Mouse (Mus musculus) midbrain, embryonic 13.5 days (tissue): ENCODE data around the gene Agpat1. TPM values are rescaled to one million over a fixed set of nuclear protein-coding genes. Genes with fewer than 3 reads are reported as not detected.

ENCODE experiments used
- ATAC-seq: fragments of 200-750 bp; cut with Nextera tagmentation; 2 replicates; pipeline ENCODE4 v1.8.0; 2017; ENCODE audit warnings: mild to moderate bottlenecking, moderate TSS enrichment, moderate library complexity
- H3K27ac ChIP-seq: fragments of 300-500 bp; sonication (generic); 2 replicates; pipeline ENCODE4 v1.5.1; 2015; ENCODE audit warnings: inconsistent platforms, mild to moderate bottlenecking, moderate library complexity
- H3K27me3 ChIP-seq: fragments of 300-500 bp; sonication (generic); 2 replicates; pipeline ENCODE4 v1.6.1; 2015; ENCODE audit warnings: mild to moderate bottlenecking, inconsistent platforms
- H3K36me3 ChIP-seq: fragments of 300-500 bp; sonication (generic); 2 replicates; pipeline ENCODE4 v1.6.1; 2015; ENCODE audit warnings: mild to moderate bottlenecking, inconsistent platforms
- H3K4me1 ChIP-seq: fragments of 300-500 bp; sonication (generic); replicated peaks from 2 replicates; pipeline ENCODE4 v1.6.1; 2015; ENCODE audit warnings: inconsistent platforms
- H3K4me2 ChIP-seq: fragments of 300-500 bp; sonication (generic); replicated peaks from 2 replicates; pipeline ENCODE4 v1.6.1; 2015; ENCODE audit warnings: moderate library complexity, mild to moderate bottlenecking, inconsistent platforms
- H3K4me3 ChIP-seq: fragments of 300-500 bp; sonication (generic); replicated peaks from 2 replicates; pipeline ENCODE4 v1.5.1; 2015; ENCODE audit warnings: mild to moderate bottlenecking, inconsistent platforms
- H3K9ac ChIP-seq: fragments of 300-500 bp; sonication (generic); replicated peaks from 2 replicates; pipeline ENCODE4 v1.6.1; 2015; ENCODE audit warnings: mild to moderate bottlenecking, inconsistent platforms
- H3K9me3 ChIP-seq: fragments of 300-500 bp; sonication (generic); 2 replicates; pipeline ENCODE4 v1.6.1; 2016; ENCODE audit warnings: mild to moderate bottlenecking, inconsistent platforms
- WGBS: fragments of 180-500 bp; shearing (Covaris S2); methylation state at CpG from one replicate; pipeline ENCODE4 v1.1.7; 2015; 5-methylcytosine and 5-hydroxymethylcytosine counted together
- polyA plus RNA-seq: library from polyadenylated mRNA; unstranded; fragments of >200 nt; fragmentation: Nextera tagmentation; extraction: Ambion mirVana; gene quantifications from 2 replicates; pipeline ENCODE4 v1.2.1, GENCODE M21; 2015

Gene Agpat1
- polyA plus RNA-seq, 1 experiment from 2014 or later, result 100 TPM

DNA sequence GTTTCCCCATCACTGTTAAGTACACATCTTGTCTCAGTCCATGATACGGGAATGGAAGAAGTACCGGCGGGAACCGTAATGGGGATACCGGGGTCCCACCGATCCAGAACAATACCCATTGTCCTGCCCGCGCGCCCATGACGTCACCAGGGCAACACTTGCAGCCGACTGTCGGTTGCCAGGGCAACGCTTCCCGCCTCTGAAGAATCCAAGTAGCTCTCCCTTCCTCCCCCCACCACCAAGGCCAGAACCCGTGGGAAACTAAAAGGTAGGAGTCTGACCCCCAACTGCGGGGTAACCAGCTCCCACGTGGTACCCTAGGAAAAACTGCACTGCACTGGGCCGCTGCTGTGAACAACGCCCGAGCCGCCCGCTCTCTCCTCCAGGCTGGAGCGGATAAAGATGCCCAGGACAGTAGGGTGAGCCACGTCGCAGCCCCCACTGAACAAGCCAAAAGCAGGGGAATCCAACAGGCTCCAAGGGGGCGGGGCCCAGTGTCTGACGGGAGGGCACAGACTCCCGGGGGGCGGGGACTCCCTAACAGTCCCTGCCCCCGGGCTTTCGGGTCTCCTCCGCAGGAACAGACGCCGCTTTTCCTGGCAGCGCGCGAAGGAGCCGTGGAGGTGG lies 17.2 kb upstream of the Agpat1 start:
- WGBS, result 0% methylated on average over 37 of the region's 38 CpGs
- Histone ChIP-seq H3K27me3 (no peaks in the 10 kb centered on the region), H3K4me3 (peak overlapping the region; percentile 63), H3K27ac (peak overlapping the region; percentile 100), H3K36me3 (no peaks in the 10 kb centered on the region), H3K4me1 (peaks cover 54% of the 10 kb centered on the region), H3K4me2 (peak overlapping the region; percentile 89), H3K9me3 (no peaks in the 10 kb centered on the region), H3K9ac (peak overlapping the region; percentile 93)
- peak; percentile 79 for ATAC-seq

DNA sequence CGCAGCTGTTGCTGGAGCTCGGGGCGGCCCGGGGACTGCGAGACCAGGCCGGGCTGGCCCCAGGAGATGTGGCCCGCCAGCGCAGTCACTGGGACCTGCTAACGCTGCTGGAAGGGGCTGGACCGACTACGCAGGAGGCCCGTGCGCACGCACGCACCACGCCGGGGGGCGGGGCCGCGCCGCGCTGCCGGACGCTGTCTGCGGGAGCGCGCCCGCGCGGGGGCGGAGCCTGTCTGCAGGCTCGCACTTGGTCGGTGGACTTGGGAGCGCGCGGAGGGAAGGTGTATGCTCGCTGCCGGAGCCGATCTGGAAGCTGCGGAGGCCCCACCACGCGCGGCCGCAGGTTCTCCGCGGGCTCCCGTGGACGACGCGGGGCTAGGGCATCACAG lies 16.6 kb upstream of the Agpat1 start:
- H3K9ac ChIP-seq, result peak overlapping the region; percentile 93
- H3K4me2 ChIP-seq, result peak overlapping the region; percentile 89
- H3K27me3 ChIP-seq, result no peaks in the 10 kb centered on the region
- peak overlapping the region; percentile 63 for H3K4me3 ChIP-seq
- H3K4me1 ChIP-seq, result peaks cover 54% of the 10 kb centered on the region
- H3K9me3 ChIP-seq, result no peaks in the 10 kb centered on the region
- ATAC-seq, result peak; percentile 87
- H3K27ac ChIP-seq, result peak overlapping the region; percentile 100
- H3K36me3 ChIP-seq, result no peaks in the 10 kb centered on the region
- under 1% methylated on average over 37 of the region's 50 CpGs for WGBS

DNA sequence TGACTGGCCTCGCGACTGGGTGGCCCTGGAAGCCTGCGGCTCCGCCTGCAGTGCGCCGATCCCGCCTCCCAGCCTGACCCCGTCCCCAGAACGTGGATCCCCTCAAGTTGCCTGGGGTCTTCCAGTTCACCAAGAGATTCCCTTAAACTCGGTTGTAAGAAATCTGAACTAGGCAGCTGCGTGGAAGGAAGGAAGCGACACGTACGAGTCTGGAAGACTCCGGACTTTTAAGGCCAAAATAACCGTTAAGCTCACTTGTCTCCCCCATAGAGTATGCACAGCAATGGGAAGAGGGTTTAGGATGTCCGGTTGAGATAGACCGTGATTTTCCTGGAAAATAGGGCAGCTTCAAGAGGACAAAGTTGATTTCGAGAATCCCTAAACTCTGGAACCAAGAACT lies 16.2 kb upstream of the Agpat1 start:
- H3K4me1 ChIP-seq, result peaks cover 57% of the 10 kb centered on the region

GRCm38 (mm10) chr17:34588767-34589166 lies 15.3 kb upstream of the Agpat1 start:
- Histone ChIP-seq H3K4me1 (peaks cover 67% of the 10 kb centered on the region), H3K36me3 (no peaks in the 10 kb centered on the region), H3K4me2 (no peak overlapping the region), H3K4me3 (no peak overlapping the region), H3K9me3 (no peaks in the 10 kb centered on the region), H3K9ac (no peak overlapping the region), H3K27me3 (no peaks in the 10 kb centered on the region), H3K27ac (no peak overlapping the region)
- no peak for ATAC-seq
- 75% methylated on average over 3 of the region's 3 CpGs for WGBS

More for the DNA sequence above, 16.2 kb upstream of the Agpat1 start:
- no peaks in the 10 kb centered on the region for H3K27me3 ChIP-seq
- H3K4me3 ChIP-seq, result peak overlapping the region; percentile 63
- peak overlapping the region; percentile 93 for H3K9ac ChIP-seq
- no peaks in the 10 kb centered on the region for H3K9me3 ChIP-seq
- H3K27ac ChIP-seq, result peak overlapping the region; percentile 100
- no peak for ATAC-seq
- H3K4me2 ChIP-seq, result peak overlapping the region; percentile 89
- H3K36me3 ChIP-seq, result no peaks in the 10 kb centered on the region
- 3% methylated on average over 19 of the region's 19 CpGs for WGBS

DNA sequence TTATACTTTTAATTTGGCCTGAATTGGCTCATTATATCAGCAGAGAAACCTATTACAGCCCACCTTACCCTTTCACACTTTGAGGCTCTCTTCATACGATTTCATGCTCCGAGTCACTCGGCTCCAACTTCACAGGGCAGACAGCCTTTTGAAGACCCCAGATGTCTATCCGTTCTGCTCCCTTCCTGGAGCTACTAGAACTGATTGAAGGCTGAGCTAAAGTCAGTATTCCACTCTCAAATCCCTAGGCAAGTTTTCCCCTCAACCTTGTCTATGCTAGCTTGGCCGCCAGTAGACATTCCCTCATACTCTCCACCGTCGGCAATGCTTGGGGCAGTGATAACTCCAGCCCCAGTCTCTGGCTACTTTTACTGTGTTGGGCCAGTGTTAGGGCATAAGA lies 14.9 kb upstream of the Agpat1 start:
- Histone ChIP-seq H3K36me3 (no peaks in the 10 kb centered on the region), H3K4me1 (peaks cover 71% of the 10 kb centered on the region), H3K9me3 (no peaks in the 10 kb centered on the region), H3K27ac (no peak overlapping the region; the same call in 1 of the 2 replicates), H3K4me2 (peak overlapping the region; percentile 23), H3K27me3 (no peaks in the 10 kb centered on the region), H3K9ac (no peak overlapping the region), H3K4me3 (no peak overlapping the region)
- ATAC-seq, result no peak
- WGBS, result 52% methylated on average over 7 of the region's 7 CpGs

DNA sequence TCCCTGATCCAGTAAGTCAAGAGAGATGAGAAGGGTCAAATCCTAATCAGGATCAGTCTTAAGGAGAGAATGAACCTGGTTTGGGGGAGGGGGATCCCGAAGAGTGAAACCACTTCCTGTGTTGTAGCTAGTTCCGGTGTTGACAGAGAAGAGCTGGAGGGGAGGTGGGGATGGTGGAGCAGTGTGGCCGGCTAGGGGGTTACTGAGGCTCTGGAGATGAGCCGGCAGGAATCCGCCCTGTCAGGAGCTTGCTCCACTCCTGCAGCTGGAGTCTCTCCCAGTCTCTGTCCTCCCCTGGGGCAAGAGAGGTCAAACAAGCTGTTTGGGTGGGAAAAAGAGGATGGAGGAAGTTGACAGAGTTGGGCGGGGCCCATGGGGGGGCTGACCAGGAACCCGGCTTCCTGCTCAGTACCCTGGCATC lies 14.4 kb upstream of the Agpat1 start, which contains the start of gene Gpsm3:
Gene Gpsm3 (plus strand): TSS at position 126 of the 421 bp plus-strand sequence.
- peak within 1 kb of the TSS; percentile 96 for H3K4me2 ChIP-seq
- H3K27ac ChIP-seq, result peak within 1 kb of the TSS; percentile 99
- 30% methylated on average over 7 of the region's 7 CpGs for WGBS
- H3K4me3 ChIP-seq, result no peak within 1 kb of the TSS
- no peak for ATAC-seq
- no peaks in the 10 kb centered on the region for H3K27me3 ChIP-seq
- 0 out of 2 replicates have a peak within 1 kb of the TSS, but pooled peaks have one; percentile 32 for H3K9ac ChIP-seq
- H3K36me3 ChIP-seq, result peaks cover 2% of the 10 kb centered on the region
- peaks cover 76% of the 10 kb centered on the region for H3K4me1 ChIP-seq
- no peaks in the 10 kb centered on the region for H3K9me3 ChIP-seq

DNA sequence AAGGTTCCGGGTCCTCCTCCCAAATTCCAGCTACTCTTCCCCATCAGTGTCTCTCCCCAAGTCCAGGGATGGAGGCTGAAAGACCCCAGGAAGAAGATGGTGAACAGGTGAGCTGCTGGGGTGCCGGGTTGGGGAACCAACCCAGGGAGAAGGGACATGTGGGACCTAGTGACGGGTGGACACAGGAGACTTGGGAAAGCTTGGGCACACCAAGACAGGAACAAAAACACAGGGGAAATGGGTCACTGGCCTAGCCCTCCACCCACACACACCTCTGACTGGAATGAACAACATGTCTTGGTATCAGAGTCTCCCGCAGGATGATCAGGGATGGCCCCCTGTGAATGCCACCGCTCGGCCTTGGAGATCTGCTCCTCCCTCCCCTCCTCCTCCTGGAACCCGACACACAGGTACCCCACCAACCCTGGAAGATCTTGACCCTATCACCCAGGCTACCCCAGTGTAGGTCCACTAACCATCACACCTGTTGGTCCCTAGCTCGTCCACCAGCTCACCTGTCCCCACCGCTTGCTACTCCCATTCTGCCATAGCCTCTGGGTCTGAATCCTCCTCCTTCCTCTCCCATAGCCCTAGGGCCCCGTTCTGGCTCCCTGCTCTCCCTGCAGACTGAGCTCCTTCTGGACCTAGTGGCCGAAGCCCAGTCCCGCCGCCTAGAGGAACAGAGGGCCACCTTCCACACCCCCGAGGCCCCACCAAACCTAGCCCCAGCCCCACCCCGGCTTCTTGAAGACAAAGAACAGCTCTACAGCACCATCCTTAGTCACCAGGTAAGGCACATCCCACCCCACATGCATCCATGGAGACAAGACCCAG lies 13.7 kb upstream of the Agpat1 start:
- 71% methylated on average over 15 of the region's 15 CpGs for WGBS
- no peak overlapping the region for H3K9ac ChIP-seq
- peaks cover 82% of the 10 kb centered on the region for H3K4me1 ChIP-seq

DNA sequence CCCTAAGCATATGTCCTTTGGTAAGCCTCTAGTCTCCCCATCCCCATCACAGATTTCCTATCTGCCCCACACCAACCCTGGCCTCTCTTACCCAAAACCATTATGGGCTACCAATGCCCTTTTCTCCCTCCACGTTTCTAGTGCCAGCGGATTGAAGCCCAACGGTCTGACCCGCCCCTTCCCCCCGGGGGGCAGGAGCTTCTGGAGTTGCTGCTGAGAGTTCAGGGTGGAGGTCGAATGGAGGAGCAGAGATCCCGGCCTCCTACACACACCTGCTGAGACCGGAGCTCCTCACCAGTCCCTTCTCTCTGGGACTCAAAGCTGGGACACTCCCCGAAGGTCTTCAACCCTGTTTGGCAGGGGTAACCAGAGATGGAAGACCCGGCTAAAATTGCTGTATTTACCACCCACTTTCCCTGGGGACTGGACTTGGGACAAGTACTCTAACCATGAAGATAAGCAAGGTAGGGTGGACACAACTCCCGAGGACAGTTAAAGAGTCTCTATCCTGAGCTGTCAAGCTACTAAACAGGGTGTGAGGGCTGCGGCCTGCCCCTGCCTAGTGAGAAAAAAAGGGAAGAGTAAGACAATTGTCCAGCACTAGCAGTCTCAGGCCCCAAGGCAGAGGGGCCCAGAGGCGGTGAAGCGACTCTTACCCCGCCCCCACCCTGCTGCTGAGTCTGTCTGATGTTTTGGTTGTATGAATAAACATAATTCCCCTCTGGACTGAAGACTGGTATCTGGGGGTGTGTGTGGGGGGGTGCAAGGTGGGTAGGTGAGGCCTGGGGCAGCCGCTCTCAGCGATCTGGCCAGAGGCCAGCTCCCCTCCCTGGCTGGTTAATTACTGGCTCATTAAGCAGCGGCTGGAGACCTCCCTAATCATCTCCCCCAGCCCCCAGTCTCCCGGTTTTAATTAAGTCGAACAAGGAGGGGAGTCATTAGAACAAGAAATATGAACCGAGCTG lies 12.8 kb upstream of the Agpat1 start, which contains the start of gene Pbx2:
Gene Pbx2 (plus strand): TSS at position 238 of the 965 bp plus-strand sequence.
- peak within 1 kb of the TSS; percentile 99 for H3K9ac ChIP-seq
- peaks cover 78% of the 10 kb centered on the region for H3K4me1 ChIP-seq
- peak within 1 kb of the TSS; percentile 99 for H3K27ac ChIP-seq
- 2% methylated on average over 21 of the region's 21 CpGs for WGBS
- H3K36me3 ChIP-seq, result peaks cover 17% of the 10 kb centered on the region
- H3K4me3 ChIP-seq, result peak within 1 kb of the TSS; percentile 84
- H3K27me3 ChIP-seq, result no peaks in the 10 kb centered on the region
- H3K9me3 ChIP-seq, result no peaks in the 10 kb centered on the region
- no peak; the same call in 1 of the 2 replicates for ATAC-seq
- H3K4me2 ChIP-seq, result peak within 1 kb of the TSS; percentile 96

More for the DNA sequence above, 13.7 kb upstream of the Agpat1 start:
- Histone ChIP-seq H3K27me3 (no peaks in the 10 kb centered on the region), H3K27ac (peak overlapping the region; percentile 99), H3K36me3 (peaks cover 9% of the 10 kb centered on the region), H3K4me2 (peak overlapping the region; percentile 96), H3K9me3 (no peaks in the 10 kb centered on the region), H3K4me3 (peak overlapping the region; percentile 84; the same call in 1 of the 2 replicates)
- no peak for ATAC-seq

- WGBS, result under 1% methylated on average over 32 of the region's 35 CpGs
- Histone ChIP-seq H3K36me3 (peaks cover 17% of the 10 kb centered on the region), H3K4me1 (peaks cover 81% of the 10 kb centered on the region), H3K9ac (peak overlapping the region; percentile 99), H3K27me3 (no peaks in the 10 kb centered on the region), H3K9me3 (no peaks in the 10 kb centered on the region), H3K4me2 (peak overlapping the region; percentile 96), H3K4me3 (peak overlapping the region; percentile 84), H3K27ac (peak overlapping the region; percentile 99)
- ATAC-seq, result peak; percentile 38
Observed at GRCm38 (mm10) chr17:34591994-34592375, 12.1 kb upstream of the Agpat1 start.

DNA sequence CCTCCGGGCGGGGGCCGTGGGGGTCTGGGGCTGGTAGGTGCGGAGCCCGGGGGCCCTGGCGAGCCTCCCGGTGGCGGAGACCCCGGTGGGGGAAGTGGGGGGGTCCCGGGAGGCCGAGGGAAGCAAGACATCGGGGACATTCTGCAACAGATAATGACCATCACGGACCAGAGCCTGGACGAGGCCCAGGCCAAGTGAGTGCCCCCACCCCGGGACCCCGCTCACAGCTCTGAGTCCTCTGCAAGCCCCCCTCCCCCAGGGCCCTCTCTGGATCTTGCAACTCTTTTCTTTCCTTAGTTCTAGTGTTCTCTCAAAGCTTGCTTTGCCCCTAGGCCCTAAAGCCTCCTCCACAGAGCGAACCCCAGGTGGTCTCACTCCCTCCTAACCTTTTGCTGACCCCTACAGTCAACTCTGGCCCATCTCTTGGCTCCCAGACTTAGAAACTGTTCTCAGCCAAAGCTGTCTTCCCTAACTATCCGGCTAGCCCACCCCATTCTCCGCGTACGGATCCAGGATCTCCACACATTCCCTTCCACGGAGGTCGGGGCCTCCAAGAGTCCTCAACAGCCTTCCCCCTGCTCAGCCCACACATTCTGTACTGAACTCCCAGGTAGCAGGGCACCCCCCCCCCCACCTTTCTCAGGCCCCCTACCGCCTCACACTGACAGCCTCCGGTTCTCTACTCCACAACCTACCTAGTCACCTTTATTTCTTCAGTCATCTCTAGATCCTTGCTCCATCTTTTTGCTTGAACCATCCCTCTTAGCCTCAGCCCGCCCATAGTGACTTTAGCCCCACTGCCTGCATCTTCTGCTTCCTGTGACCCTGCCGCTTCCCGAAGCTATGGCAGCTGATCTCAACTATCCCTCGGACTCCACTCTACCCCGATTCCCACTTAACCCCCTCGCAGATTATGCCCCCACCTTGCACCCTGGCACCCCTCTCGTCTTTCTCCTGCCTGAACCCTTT lies 11.2 kb upstream of the Agpat1 start:
- Histone ChIP-seq H3K27ac (peak overlapping the region; percentile 99), H3K27me3 (no peaks in the 10 kb centered on the region), H3K36me3 (peaks cover 17% of the 10 kb centered on the region), H3K9ac (peak overlapping the region; percentile 99), H3K4me2 (peak overlapping the region; percentile 96), H3K9me3 (no peaks in the 10 kb centered on the region), H3K4me1 (peaks cover 85% of the 10 kb centered on the region), H3K4me3 (peak overlapping the region; percentile 84)
- 2% methylated on average over 31 of the region's 32 CpGs for WGBS
- peak; percentile 34 for ATAC-seq
